Mouse (Mus musculus): ENCODE data around the gene Neu2. TPM values are rescaled to one million over a fixed set of nuclear protein-coding genes. Genes with fewer than 3 reads are reported as not detected.

The Neu2 gene
- polyA plus RNA-seq, 1 experiment = 10.1 TPM

DNA sequence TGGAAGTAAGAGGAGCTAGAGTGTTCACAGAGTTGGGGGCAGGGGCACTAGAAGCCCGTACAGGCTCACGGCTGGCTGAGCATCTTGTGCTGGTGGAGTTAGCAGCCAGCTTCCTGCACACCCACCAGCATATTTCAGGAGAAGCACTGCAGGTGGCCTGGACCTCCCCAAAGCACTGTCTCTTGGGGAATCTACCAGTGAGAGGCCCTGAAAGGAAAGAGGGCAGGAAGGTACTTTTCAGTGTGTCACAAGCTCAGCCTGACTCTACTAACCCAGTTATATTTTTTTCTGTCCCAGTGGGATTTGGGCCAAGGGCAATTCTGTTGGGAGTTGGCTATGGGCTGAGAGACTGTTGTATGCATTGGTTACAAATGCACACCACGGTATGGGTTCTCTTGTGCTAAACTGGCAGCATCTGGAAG, 112.2 kb downstream of the Neu2 start:
- no peak for DNase-seq

DNA sequence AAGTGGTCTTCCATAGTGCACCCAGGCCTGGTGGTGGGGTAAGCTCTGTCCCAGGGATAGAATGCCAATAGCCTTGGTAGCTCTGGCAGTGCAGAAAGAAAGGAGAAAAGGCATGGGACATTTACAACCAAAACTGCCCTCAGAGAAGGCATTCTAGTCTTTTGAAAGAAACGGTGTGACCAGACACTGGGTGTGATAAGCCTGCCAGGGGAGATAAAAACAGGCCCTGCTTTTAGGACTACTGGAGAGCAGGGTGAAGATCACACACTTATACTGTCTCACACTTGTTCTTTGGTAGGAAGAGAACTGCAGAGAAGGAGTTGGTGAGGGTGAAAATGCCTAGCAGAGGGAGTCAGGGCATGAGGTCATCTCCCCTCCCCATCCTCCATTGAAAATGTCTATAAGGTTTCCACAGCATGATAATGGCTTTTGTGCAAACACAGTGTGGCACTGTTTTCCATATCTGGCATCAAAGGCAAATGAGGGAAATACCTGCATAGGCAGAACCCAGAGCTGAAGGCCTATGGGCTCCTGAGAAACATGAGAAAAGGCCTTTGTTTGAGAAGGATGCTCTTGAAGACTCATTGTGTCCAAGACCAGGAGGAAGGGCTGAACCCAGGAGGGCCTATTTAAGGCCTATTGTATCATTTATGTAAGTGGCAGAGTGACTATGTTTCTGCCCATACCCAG, 114.4 kb downstream of the Neu2 start:
- Histone ChIP-seq H3K4me3 (replicated peaks; ENCODE audit: extremely low read depth, low read depth, low read length) (no peak overlapping the region), H3K4me1 (ENCODE audit: control insufficient read depth, insufficient read depth, low read length) (peaks cover 9% of the 10 kb centered on the region)
- TF ChIP-seq POLR2A (IDR thresholded peaks at IDR 0.05; ENCODE audit: borderline replicate concordance, extremely low read depth, low read depth, low read length) (no peak), CTCF (IDR thresholded peaks at IDR 0.05; ENCODE audit: insufficient read depth, low read length) (no peak)
- WGBS = 59% methylated on average over 1 of the region's 1 CpGs
- DNase-seq = no peak

More for the DNA sequence above, 112.2 kb downstream of the Neu2 start:
- H3K4me3 ChIP-seq (replicated peaks; ENCODE audit: extremely low read depth, low read depth, low read length) = peak overlapping the region; percentile 85
- peaks cover 6% of the 10 kb centered on the region for H3K4me1 ChIP-seq (ENCODE audit: control insufficient read depth, insufficient read depth, low read length)
- no peak for TF ChIP-seq CTCF (IDR thresholded peaks at IDR 0.05; ENCODE audit: insufficient read depth, low read length)
- no peak for TF ChIP-seq POLR2A (IDR thresholded peaks at IDR 0.05; ENCODE audit: borderline replicate concordance, extremely low read depth, low read depth, low read length)
- 27% methylated on average over 3 of the region's 3 CpGs for WGBS

DNA sequence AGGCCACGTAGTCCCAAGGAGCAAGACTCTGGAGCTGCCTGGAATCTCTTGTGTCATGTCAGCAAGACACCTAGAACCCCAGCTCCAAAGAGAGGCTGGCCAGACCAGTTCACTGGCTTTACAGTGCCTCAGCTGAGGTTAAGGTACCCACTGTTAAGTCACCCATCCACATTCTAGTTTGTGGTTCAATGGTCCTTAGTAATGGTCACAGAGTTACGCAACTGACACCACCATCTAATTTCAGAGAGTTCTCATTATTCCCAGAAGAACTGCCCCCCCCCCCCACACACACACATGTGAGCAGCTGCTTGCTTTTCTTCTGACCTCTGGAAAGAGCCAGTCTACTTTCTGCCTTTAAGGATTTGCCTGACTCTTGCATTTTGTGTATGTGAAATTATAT, 115.1 kb downstream of the Neu2 start:
- 84% methylated on average over 2 of the region's 2 CpGs for WGBS
- Histone ChIP-seq H3K4me3 (replicated peaks; ENCODE audit: extremely low read depth, low read depth, low read length) (no peak overlapping the region), H3K4me1 (ENCODE audit: control insufficient read depth, insufficient read depth, low read length) (peaks cover 16% of the 10 kb centered on the region)
- TF ChIP-seq CTCF (IDR thresholded peaks at IDR 0.05; ENCODE audit: insufficient read depth, low read length) = no peak
- TF ChIP-seq POLR2A (IDR thresholded peaks at IDR 0.05; ENCODE audit: borderline replicate concordance, extremely low read depth, low read depth, low read length) = no peak
- DNase-seq = no peak

DNA sequence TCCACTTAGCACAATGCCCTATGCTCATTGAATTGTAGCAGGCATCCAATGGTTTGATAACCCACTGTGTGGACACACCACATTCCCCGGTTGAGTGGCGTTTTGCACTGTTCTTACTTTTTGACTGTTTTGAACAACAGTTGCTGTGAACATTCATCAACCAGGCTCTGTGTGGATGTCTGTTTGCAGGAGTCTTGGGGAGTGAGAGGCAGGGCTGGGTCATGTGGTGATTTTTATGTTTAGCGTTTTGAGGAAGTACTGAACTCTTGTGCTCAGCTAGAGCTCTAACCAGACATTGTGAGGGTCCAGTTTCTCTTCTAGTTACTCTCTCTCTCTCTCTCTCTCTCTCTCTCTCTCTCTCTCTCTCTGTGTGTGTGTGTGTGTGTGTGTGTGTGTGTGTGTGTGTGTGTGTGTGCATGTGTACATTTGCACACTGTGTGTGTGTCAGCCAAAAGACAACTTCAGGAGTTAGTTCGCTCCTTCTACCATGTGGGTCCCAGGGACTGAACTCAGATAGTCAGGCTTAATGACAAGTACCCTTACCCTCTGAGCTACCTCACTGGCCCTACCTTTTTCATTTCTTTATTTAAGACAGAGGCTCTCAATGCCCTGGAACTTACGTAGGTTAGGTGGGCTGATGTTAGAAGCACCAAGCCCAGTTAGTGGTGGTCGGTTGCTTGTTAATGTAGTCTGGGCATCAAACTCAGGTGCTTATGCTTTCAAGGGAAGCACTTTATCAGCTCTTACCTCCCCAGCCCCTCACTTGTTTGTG, 115.8 kb downstream of the Neu2 start:
- no peak for DNase-seq
- 68% methylated on average over 6 of the region's 6 CpGs for WGBS

DNA sequence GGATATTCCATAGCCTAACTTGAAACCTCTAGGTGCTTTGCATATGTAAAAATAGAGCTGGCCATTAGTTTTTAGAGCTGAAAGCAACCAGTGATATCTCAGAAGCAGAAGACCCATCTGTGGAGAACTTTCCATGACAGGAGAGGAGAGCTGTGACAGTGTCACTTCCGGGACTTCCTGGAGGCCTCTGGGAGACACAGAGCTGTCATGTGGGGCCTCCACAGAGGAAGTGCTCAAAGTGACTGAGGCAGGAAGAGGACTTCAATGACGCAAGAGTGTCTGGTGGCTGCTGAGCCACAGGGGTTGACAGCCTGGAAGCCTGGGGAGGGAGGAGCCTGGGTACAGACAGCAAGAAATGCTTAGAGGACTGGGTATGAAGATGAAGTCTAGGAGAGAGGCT, 116.7 kb downstream of the Neu2 start:
- Histone ChIP-seq H3K4me1 (ENCODE audit: control insufficient read depth, insufficient read depth, low read length) (peaks cover 18% of the 10 kb centered on the region), H3K4me3 (replicated peaks; ENCODE audit: extremely low read depth, low read depth, low read length) (no peak overlapping the region)
- 18% methylated on average over 2 of the region's 2 CpGs for WGBS
- no peak for DNase-seq
- TF ChIP-seq CTCF (IDR thresholded peaks at IDR 0.05; ENCODE audit: insufficient read depth, low read length) = no peak
- no peak for TF ChIP-seq POLR2A (IDR thresholded peaks at IDR 0.05; ENCODE audit: borderline replicate concordance, extremely low read depth, low read depth, low read length)

More for the DNA sequence above, 115.8 kb downstream of the Neu2 start:
- H3K4me1 ChIP-seq (ENCODE audit: control insufficient read depth, insufficient read depth, low read length) = peaks cover 18% of the 10 kb centered on the region
- TF ChIP-seq POLR2A (IDR thresholded peaks at IDR 0.05; ENCODE audit: borderline replicate concordance, extremely low read depth, low read depth, low read length) (no peak), CTCF (IDR thresholded peaks at IDR 0.05; ENCODE audit: insufficient read depth, low read length) (no peak)
- no peak overlapping the region for H3K4me3 ChIP-seq (replicated peaks; ENCODE audit: extremely low read depth, low read depth, low read length)

DNA sequence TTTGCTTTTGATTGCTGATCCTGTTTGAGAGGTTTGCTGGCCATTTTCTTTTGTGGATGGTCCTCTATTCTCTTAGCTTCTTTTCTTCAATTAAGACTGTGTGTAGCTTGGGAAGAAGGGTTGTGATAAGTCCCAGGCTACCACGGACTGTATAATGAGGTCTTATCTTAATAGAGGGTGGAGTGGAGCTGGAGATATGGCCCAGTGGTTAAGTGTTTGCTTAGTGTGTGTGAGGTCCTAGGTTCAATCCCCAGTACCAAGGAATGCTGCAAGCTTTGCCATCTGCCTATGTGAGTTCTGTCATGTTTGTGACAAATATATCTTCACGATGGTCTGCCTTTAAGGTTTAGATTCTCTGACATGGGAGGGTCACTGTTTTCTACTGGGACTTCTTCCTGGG, 118.4 kb downstream of the Neu2 start:
- no peak for DNase-seq
- WGBS = 32% methylated on average over 2 of the region's 2 CpGs
- Histone ChIP-seq H3K4me1 (ENCODE audit: control insufficient read depth, insufficient read depth, low read length) (peaks cover 21% of the 10 kb centered on the region), H3K4me3 (replicated peaks; ENCODE audit: extremely low read depth, low read depth, low read length) (no peak overlapping the region)
- TF ChIP-seq CTCF (IDR thresholded peaks at IDR 0.05; ENCODE audit: insufficient read depth, low read length) (no peak), POLR2A (IDR thresholded peaks at IDR 0.05; ENCODE audit: borderline replicate concordance, extremely low read depth, low read depth, low read length) (no peak)

DNA sequence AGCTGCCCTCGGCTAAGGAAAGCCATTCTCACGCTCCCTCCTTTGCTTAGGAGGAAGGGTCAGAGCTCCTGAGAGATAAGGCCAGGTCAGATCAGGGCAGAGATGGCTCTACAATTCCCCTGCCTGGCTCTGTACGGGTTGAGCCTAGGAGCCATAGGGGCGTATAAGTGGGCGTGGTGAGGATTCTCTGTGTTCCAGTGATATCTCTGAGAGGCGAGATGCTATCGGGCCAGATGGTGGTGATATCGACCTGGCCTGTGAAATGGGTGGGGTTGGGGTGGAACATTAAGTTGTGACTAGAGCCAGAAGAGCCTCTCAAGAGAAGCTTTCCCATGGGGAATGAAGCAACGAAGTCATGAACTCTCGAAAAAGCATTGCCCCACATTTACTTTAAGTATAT, 121.9 kb downstream of the Neu2 start:
- 49% methylated on average over 10 of the region's 10 CpGs for WGBS
- DNase-seq = no peak
- TF ChIP-seq CTCF (IDR thresholded peaks at IDR 0.05; ENCODE audit: insufficient read depth, low read length) (no peak), POLR2A (IDR thresholded peaks at IDR 0.05; ENCODE audit: borderline replicate concordance, extremely low read depth, low read depth, low read length) (no peak)
- Histone ChIP-seq H3K4me1 (ENCODE audit: control insufficient read depth, insufficient read depth, low read length) (peaks cover 22% of the 10 kb centered on the region), H3K4me3 (replicated peaks; ENCODE audit: extremely low read depth, low read depth, low read length) (no peak overlapping the region)

DNA sequence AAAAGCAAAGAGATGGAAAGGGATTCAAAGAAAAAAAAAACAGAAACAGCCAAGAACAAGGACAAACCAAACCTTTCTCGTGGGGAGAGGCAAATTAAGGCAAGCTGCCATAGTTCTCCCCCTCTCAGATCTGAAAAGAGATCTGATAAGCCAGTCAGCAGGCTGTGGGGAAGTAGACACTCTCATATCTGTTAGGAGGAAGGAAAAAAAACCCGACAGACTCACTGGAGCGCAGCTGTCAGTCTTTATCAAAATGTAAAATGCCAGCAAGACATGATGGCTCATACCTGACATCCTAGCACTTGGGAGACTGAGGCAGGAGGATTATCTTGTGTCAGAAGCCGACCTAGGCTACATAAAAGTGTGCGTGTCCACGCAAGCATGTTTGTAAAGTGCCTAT, 122.5 kb downstream of the Neu2 start:
- Histone ChIP-seq H3K4me1 (ENCODE audit: control insufficient read depth, insufficient read depth, low read length) (peaks cover 20% of the 10 kb centered on the region), H3K4me3 (replicated peaks; ENCODE audit: extremely low read depth, low read depth, low read length) (no peak overlapping the region)
- no peak for TF ChIP-seq POLR2A (IDR thresholded peaks at IDR 0.05; ENCODE audit: borderline replicate concordance, extremely low read depth, low read depth, low read length)
- no peak for TF ChIP-seq CTCF (IDR thresholded peaks at IDR 0.05; ENCODE audit: insufficient read depth, low read length)
- no peak for DNase-seq
- 53% methylated on average over 6 of the region's 6 CpGs for WGBS

DNA sequence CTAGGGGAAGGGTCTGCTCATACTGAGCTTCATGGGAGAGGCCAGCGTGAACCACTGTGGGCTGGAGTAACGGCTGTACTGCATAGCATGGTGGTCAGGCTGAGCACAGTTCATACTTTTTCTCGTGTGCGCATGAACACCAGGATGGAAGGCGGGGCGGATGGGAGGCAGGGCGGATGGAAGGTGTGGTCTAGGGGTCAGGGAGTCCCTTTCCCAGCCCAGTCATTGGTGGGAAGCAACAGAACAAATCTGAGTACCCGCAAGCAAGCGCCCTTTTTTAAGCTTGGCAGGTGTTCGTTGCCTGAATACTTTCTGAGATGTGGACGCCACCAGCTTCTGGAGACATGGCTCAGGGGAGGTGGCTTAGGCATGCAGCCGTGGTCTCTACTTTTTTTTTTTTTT, 127.0 kb downstream of the Neu2 start:
- 82% methylated on average over 12 of the region's 12 CpGs for whole genome bisulfite sequencing
- H3K4me3 ChIP-seq (replicated peaks; ENCODE audit: extremely low read depth, low read depth, low read length) = no peak overlapping the region
- no peak for TF ChIP-seq CTCF (IDR thresholded peaks at IDR 0.05; ENCODE audit: insufficient read depth, low read length)
- no peak for TF ChIP-seq POLR2A (IDR thresholded peaks at IDR 0.05; ENCODE audit: borderline replicate concordance, extremely low read depth, low read depth, low read length)
- DNase-seq = no peak
- H3K4me1 ChIP-seq (ENCODE audit: control insufficient read depth, insufficient read depth, low read length) = peaks cover 37% of the 10 kb centered on the region

Measured in lung, adult 2 months (tissue).